Mouse (Mus musculus) embryo, embryonic 10.5 days (tissue): Measurements from ENCODE around the gene Cep295.
"Not testable (repeated sequence)": the region's sequence is repeated elsewhere in the genome, so short reads cannot be mapped to it uniquely, and the experiment has no call there.

Experiments
- DNase-seq: peaks from one replicate; pipeline ENCODE4 v3.0.0-alpha.2; 2015; ENCODE audit warnings: low spot score

Cep295 gene

DNA sequence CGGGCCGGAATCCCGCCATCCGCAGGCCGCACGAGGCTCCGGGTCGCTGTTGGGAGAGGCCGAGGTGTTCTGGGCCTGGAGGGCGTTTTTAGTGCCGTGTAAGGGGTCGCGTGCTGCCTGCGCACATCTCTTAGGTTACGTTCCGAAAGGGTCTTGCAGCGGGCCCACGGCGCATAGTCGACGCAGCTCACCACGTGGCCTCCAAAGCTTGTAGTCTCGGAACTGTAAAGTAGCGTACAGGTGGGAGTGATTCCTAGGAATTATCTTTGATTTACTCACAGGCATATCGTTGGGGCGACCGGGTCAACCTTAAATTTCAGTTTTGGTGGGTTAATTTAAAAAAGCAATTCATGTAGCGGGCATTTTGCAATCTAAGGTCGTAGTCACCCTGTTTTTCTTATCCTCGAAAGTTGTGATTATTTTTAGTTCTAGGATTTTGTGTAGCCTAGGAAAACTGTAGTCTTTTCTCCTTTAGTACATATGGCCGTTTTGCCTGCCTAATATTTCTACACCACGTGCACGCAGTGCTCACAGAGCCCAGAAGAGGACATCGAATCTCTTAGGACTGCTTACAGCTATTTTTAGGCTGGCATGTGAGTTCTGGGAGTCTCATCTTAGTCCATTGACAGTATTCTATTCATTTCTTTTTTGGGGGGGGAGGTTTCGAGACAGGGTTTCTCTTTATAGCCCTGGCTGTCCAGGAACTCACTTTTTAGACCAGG is 51.0 kb downstream of the Cep295 start, which contains the start of gene 4931406C07Rik:
Gene 4931406C07Rik (minus strand): TSS at position 51 of the 722 bp plus-strand sequence.
- DNase-seq = peak; percentile 66

DNA sequence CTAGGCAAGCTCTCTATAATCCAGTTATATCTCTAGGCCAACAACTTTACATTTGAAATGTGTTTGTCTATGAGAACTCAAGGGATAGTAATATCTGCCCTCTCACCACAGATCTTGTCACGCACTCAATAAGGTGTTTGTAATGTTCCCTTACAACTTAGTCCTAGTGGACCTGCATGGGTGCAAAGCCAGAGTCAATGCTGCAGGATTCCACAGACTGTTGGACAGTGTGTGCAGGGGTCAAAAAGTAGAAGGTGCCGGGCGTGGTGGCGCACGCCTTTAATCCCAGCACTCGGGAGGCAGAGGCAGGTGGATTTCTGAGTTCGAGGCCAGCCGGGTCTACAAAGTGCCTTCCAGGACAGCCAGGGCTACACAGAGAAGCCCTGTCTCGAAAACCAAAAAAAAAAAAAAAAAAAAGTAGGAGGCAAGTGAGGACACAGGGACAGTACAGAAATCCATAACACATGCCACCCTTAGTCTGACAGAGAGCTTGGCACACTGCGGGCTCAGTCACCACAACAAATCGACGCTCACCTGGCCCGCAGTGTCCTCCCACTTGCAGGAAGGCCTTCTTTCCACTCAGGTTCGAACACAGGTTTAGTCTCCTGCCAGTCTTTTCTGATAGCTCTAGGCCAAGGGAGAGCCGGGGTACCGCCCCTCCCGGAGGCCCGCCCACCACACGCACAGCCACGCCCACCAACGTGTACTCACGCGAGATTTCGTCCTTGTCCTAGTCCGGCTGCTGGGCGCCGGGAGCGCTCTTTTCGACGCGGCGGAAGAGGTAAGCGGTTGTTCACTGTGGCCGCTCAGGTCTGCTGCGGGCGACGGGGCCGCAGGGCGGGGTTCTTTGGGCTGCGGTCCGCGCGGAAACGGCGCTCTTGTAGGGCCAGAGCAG is 51.8 kb downstream of the Cep295 start, which contains the start of gene Taf1d:
Gene Taf1d (plus strand): TSS at position 712 of the 895 bp plus-strand sequence.
- DNase-seq = peak; percentile 96

DNA sequence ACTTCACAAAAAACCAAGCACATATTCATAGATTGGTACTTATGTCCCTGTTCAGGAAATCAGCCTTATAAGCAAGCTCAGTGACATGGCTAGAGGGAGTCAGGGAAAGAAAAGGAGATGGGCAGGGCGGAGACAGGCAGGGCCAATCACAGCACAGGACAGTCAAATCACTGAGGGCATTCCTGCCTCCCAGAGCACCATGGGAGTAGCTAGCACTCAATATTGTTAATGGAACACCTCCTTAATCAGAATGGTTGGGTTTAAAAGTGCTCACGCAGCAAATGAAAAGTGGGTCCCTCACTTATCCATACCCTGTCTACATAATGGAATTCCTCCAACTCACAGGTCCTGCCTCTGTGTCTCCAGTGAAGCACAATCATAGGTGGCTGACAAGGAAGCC is 54.7 kb downstream of the Cep295 start:
- no peak for DNase-seq

DNA sequence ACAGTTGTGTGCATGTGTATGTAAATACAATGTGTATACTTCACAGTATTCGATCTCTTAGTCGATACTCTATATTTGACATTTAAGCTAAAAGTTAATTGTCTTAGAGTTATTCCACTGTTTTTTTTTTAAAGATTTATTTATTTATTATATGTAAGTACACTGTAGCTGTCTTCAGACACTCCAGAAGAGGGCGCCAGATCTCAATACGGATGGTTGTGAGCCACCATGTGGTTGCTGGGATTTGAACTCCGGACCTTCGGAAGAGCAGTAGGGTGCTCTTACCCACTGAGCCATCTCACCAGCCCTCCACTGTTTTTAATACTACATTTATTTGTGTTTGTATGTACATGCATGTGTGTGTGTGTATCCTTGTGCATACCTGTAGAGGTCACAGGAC is 55.6 kb downstream of the Cep295 start:
- DNase-seq = not testable (repeated sequence)

DNA sequence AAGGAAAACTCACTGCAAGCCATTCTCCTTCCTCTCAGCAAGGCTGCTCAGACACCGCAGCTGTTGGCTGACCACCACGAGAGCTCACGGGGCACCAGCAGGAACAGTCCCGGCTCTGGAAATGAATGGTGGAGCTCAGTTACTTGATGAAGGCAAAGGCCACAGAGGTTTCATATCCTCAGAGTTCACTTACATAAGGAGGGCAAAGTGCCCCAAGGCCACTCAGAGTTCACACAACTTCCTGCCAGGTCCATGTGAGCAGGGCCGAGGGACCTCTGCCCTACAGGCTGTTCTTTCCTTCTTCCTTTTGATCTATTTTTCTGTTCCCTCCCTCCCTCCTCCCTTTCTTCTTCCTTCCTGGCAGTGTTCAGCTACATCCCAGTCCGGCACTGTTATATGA is 56.2 kb downstream of the Cep295 start:
- peak; percentile 39 for DNase-seq

DNA sequence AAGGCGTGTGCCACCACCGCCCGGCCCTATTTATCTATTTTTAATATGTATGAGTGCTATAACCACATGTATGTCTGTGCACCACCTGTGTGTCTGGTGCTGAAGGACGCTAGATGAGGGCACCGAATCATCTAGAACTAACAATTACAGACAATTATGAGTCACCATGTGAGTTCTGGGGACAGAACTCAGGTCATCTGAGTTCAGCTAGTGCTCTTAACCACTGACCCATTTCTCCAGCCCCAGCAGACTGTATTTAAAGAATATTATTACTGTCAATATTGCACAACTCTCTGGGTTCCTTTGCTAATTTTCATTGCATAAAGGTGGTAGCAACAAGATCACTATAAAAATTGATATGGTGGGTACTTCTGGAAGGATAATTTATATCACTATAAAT is 57.5 kb downstream of the Cep295 start:
- no peak for DNase-seq

DNA sequence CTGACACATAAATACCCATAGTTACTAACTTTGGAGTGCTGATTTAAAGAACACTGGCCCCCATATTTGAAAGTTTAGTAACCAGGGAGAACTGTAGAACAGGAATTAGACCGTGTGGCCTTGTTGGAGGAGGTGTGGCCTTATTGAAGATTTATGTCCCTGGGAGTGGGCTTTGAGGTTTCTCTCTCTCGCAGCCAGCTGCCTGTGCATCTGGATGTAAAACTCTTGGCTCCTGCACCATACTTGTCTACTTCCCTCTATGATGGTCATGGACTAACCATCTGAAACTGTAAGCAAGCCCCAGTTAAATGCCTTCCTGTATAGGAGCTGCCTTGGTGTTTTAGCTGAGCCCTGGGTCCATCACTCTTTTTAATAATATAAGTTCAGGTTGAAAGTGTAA is 59.1 kb downstream of the Cep295 start:
- DNase-seq = no peak

DNA sequence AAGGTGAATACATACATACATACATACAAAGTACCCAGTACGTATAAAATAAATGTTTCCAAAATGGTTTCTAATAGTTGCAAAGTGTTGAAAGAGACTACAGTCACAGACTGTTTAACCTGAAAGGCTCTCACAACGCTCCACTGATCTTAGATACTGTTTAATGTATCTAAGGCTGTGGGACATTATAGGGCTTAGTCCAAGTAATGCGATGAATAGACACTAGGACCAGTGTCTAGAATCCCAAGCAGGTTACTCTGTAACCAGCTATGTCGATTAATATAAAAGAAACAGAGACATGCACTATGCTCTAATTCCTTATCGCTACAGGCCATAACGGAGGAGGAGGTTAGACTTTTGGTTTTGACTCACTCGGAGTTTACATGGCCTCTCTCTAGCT is 60.5 kb downstream of the Cep295 start:
- no peak for DNase-seq

DNA sequence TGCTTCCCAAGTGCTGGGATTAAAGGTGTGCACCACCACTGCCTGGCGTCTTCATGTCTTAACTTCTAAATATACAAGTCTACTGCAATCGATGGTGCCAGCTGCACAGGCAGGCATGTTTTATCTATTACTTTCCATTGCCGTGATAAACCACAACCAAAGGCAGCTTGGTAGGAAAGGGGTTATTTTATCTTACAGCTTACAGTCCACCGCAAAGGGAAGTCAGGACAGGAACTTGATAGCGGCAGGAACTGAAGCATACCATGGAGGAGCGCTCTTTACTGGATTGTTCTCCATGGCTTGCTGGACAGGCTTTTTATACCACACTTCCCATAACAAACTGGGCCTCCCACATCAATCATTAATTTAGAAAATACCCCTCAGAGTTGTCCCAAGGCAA is 68.3 kb downstream of the Cep295 start:
- no peak for DNase-seq

DNA sequence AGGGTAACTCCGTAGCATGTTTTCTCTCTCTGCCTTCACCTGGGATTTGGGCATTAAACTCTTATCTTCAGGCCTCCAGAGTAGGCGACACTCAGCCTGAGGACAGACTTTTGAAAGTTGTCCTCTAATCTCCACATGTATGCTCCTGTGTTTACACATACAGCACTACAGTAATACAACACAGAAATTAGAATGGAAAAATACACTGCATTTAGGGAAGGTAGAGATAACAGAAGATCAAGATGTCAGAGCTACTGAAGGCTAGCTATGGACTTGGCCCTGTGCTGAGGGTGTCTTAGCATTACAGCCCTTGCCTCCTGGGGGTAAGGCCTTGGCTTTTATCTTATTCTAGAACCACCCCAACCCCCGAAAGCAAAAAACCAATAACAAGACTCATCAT is 69.2 kb downstream of the Cep295 start:
- DNase-seq = no peak

DNA sequence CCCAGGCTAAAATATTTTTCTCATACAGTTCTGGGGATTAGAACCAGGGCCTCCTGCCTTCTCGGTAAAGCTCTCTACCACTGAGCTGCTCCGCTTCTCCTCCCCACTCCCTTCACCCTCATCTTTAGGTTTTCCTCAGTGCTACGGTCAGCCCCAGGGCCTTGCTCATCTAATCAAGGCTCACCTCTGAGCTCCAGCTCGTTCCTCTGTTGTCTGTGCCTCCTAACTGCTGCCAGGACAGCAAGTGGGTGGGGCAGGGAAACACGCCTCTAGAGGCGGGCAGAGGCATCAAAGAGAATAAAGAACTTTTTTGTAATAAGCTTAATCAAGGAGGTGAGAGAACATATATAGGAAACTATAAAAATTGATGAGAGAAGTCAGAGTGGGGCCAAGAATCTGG is 69.7 kb downstream of the Cep295 start:
- no peak for DNase-seq

DNA sequence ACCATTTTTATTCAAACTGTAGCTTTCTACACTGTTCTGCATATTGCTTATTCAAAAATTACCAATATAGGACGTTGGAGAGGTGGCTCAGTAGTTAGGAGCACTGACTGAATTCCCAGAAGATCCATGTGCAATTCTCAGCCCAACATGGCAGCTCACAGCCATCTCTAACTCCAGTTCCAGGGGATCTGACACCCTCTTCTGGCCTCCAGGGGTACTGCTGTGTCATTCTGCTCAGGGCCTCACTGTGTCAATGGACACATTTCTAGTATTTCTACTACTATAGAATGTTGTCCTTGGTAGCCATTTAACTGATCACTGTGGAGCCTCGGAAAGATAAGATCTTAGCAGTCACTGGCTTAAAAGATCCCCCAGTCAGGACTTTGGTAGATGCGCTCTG is 72.1 kb downstream of the Cep295 start:
- DNase-seq = peak; percentile 28

DNA sequence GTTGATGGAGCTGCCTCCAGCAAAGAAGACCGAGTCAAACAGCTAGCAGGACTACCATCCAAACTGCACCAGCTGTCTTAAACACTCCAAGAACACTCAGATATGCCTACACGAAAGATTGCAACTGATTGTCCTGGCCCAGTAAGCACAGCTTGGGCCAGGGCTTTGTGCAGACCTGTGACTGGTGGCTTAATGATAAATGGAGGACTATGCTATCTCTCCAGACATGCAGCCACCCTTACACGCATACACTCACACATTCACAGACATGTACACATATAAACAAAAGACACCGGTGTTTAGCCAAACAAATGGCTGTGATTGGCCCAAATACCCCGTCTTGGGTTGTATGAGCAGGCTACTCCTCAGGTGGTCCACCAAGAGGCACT is 77.1 kb downstream of the Cep295 start:
- DNase-seq = no peak

DNA sequence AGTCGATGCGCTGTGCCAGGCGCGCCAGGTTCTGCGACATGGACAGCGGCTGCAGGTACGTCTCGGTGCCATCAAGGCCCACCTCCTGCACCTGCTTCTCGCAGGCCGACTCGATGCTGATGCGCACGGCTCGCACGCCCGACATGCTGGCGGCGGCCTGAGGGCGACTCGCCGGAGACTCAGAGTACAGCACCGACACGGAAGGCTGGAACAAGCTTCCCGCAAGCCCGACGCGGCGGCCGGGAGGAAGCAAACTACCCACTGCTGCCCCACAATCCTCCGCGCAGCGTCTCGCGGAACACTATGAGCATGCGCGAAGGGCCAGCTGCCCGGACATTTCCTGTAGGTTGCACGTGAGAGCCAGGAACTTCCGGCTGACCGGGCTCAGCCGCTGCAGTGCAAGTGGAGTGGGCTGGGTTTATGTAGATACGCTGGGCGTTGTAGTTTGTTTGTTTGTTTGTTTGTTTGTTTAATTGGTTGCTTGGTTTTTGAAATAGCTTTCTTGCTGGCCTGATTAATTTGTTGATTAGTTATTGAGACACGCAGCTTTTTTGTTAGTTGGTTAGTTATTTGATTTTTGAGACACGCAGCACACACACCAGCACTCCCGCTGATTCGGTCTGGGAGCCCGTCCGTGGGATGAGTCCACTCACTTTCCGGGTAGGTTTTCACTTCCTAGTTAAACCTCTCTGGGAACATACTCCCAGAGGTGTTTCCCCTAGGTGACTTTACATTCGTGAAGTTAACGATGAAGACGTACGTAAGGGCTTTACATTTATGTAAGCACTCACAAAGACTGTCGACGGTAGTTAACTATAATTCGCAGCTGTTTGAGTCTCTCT is 77.7 kb downstream of the Cep295 start, which contains the start of gene Med17:
Gene Med17 (minus strand): TSS at position 283 of the 842 bp plus-strand sequence.
- DNase-seq = peak; percentile 97

DNA sequence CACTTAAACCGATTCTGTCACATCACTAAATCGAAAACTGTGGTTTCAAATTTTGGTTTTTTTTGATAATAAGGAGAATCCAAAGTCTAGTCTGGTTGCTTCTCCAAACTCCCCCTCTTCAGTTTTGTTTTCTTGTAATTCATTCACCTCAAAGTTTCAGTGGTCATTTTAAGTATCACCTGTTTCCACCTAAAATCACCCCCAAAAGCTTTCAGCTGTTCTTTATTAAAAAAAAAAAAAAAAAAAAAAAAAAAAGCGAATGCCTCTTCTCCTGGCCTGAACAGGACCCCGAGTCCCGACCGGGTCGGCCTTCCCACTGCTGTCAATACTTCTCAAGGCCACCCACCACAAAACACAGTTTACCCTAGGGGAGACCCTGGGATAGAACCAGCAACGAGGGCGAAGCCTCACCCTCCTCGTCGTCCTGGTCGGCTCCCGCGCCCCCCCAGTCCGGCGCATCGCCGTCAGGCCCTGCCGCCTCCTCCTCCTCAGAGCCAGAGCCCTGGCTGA is 78.4 kb downstream of the Cep295 start:
- no peak for DNase-seq

DNA sequence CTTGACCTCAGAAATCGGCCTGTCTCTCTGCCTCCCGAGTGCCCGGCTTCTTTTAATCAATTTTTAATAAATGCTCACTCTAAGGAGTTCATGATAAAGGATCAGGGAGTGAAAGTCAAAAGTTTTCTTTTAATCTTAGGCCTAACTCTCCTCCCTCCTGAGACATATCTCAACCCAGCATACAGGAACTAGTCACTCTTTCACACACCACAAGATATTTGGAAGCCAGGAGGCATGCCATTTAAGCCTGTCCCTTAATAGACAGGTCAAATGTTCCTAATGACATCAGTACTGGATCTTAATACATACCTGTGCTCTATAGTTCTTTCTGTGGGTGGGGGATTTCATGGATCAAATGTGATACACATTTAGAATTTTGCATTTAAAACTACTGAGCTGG is 79.2 kb downstream of the Cep295 start:
- DNase-seq = no peak

DNA sequence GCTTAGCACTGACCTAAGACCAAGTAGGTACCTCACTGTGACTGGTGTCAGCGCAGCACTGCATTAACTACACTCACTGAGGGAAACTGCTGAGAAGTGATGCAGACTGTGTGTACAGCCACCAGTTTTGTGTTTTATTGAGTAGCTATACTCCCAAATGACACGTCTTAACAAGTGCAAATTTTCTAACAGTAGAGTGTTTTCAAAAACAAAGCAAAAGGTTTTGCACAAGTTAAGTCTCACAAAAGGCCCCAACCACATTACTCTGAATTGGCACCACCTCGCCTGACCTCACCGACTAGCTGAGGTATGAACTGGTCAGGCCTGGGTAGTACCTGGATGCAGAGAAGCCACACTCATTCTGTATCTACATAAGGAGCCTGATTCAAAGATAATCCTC is 80.7 kb downstream of the Cep295 start:
- no peak for DNase-seq

DNA sequence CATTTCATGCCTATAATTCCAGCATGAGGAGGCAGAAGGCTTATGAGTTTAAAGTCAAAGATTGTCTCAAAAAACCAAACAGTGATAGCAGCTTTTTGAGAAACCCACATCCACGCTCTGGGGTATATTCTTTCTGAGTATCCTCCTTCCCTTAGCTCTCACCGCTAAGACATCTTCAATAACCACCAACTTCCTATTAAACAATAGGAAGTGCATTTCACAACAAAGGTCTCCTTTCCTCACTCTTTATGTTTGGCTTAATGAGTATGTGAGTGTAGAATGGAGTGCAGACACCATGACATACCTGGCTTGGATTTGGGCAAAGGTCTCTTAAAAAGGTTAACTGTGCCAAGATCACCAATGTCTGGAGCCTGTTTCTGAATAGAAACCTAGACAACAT is 83.6 kb downstream of the Cep295 start:
- no peak for DNase-seq
